Mouse (Mus musculus) kidney, embryonic 16.5 days (tissue): ENCODE measurements around the gene Csnk2b. TPM values are rescaled to one million over a fixed set of nuclear protein-coding genes. Genes with fewer than 3 reads are reported as not detected.
A peak's percentile ranks its signal among the peaks of the same experiment; 100 is the strongest.

Source experiments
- ATAC-seq: fragments of 200-750 bp; cut with Nextera tagmentation; 2 replicates; pipeline ENCODE4 v1.8.0; 2017; ENCODE audit warnings: moderate TSS enrichment; ENCODE audit not compliant: low FRiP score, low TSS enrichment
- H3K27ac ChIP-seq: fragments of 300-500 bp; sonication (generic); 2 replicates; pipeline ENCODE4 v1.5.1; 2014; ENCODE audit warnings: low read length
- H3K27me3 ChIP-seq: fragments of 300-500 bp; sonication (generic); 2 replicates; pipeline ENCODE4 v1.6.1; 2014; ENCODE audit warnings: low read length, control low read depth, mixed read lengths; ENCODE audit not compliant: insufficient read depth
- H3K36me3 ChIP-seq: fragments of 300-500 bp; sonication (generic); 2 replicates; pipeline ENCODE4 v1.6.1; 2014; ENCODE audit warnings: low read length, control low read depth, mixed read lengths; ENCODE audit not compliant: insufficient read depth
- H3K4me1 ChIP-seq: fragments of 300-500 bp; sonication (generic); 2 replicates; pipeline ENCODE4 v1.6.1; 2014; ENCODE audit warnings: low read length, control low read depth, mixed read lengths; ENCODE audit not compliant: insufficient read depth
- H3K4me2 ChIP-seq: fragments of 300-500 bp; sonication (generic); replicated peaks from 2 replicates; pipeline ENCODE4 v1.6.1; 2014; ENCODE audit warnings: low read depth, low read length
- H3K4me3 ChIP-seq: fragments of 300-500 bp; sonication (generic); 2 replicates; pipeline ENCODE4 v1.5.1; 2014; ENCODE audit warnings: mild to moderate bottlenecking, low read length
- H3K9ac ChIP-seq: fragments of 300-500 bp; sonication (generic); replicated peaks from 2 replicates; pipeline ENCODE4 v1.6.1; 2014; ENCODE audit warnings: low read length
- H3K9me3 ChIP-seq: fragments of 300-500 bp; sonication (generic); 2 replicates; pipeline ENCODE4 v1.6.1; 2016; ENCODE audit warnings: low read length, control low read depth
- WGBS: fragments of 180-500 bp; shearing (Covaris S2); extraction: QIAGEN DNeasy Blood & Tissue Kit; methylation state at CpG from one replicate; pipeline ENCODE4 v1.1.7; 2014; 5-methylcytosine and 5-hydroxymethylcytosine counted together
- polyA plus RNA-seq: library from polyadenylated mRNA; unstranded; fragments of >200 nt; fragmentation: Nextera tagmentation; extraction: Ambion mirVana; gene quantifications from 2 replicates; pipeline ENCODE4 v1.2.1, GENCODE M21; 2015

Gene Csnk2b
- polyA plus RNA-seq, 1 experiment from 2014 or later, result 293 TPM

DNA sequence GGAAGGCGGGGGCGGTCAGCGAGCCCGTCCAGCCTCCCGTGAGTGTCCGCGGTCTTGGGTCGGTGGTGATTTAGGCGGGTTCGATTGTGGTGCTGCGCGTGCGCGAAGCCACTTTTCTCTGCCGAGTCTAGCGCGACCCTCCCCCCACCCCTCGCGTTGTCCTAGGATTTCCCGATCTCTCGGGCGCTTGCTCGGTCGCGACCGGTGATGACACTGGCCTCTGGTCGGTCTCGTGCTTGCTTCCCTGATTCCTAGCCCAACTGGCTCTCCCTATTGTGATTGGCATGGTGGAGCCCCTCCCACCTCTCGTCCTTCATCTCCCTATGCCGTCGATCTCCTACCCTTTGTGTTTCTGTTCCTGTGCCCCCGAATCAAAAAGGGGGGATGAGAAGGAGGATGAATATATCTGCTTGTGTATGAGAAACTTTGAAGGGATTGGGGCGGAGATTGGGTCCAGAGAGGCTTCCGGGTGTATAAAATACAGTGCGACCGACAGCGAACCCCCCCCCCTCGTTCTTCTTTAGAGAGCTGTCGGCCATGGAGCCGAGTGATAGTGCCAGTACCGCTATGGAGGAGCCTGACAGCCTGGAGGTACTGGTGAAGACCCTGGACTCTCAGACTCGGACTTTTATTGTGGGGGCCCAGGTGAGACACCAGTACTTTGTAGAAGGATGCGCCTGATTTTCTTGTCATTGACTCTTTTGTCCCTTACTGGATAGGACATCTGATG, 13.9 kb upstream of the Csnk2b start:
- no peaks in the 10 kb centered on the region for H3K27me3 ChIP-seq
- WGBS, result under 1% methylated on average over 43 of the region's 43 CpGs
- H3K4me3 ChIP-seq, result peak overlapping the region; percentile 89
- H3K27ac ChIP-seq, result peak overlapping the region; percentile 98
- peak overlapping the region; percentile 87 for H3K9ac ChIP-seq
- peaks cover 11% of the 10 kb centered on the region for H3K4me1 ChIP-seq
- peak; percentile 59; the same call in 1 of the 2 replicates for ATAC-seq
- H3K36me3 ChIP-seq, result peaks cover 20% of the 10 kb centered on the region
- H3K9me3 ChIP-seq, result no peaks in the 10 kb centered on the region
- peak overlapping the region; percentile 89 for H3K4me2 ChIP-seq

DNA sequence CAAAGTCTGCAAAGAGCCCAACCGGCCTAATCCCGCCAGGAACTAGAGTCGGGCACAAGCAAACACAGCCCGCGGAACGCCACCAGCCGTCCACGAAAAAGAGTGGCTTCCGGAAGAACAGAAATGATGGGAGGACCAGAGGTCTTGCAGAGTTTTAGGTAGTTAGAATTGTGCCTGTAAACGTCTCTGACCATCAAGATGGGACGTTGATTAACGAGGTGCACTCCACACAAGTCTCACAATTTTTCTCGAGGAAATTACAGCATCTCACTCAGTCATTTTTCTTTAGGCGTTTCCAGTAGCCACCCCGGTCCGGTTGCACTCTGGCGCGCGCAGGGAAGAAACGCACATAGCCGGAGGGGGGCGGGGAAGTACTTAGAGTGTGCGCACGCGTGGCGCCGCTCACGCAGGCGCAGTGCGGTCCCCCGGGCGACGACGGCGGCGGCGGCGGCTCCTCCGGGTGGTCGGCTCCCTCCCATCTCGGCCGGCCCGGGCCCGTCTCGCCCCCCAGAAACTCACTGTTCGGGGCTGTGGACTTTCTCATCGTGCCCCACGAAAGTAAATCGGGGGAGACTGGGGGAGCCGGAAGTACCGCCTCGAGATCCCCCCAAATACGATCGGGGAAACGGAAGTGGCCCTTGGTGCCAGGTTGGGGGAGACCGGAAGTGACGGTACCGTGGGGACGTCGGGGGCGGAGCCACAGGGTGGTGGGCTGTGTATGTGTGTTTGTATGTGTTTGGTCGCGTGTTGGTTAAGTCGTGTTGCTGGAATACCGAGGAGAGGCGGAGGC, 13.1 kb upstream of the Csnk2b start, which contains the start of gene Bag6:
TSS of gene Bag6 (plus strand) at position 378 of the 790 bp plus-strand sequence.
- Histone ChIP-seq H3K4me2 (peak within 1 kb of the TSS; percentile 89), H3K9ac (peak within 1 kb of the TSS; percentile 87), H3K27me3 (no peaks in the 10 kb centered on the region), H3K27ac (peak within 1 kb of the TSS; percentile 98), H3K36me3 (peaks cover 12% of the 10 kb centered on the region), H3K9me3 (no peaks in the 10 kb centered on the region), H3K4me3 (peak within 1 kb of the TSS; percentile 89), H3K4me1 (peaks cover 11% of the 10 kb centered on the region)
- under 1% methylated on average over 66 of the region's 66 CpGs for WGBS
- ATAC-seq, result peak; percentile 92

DNA sequence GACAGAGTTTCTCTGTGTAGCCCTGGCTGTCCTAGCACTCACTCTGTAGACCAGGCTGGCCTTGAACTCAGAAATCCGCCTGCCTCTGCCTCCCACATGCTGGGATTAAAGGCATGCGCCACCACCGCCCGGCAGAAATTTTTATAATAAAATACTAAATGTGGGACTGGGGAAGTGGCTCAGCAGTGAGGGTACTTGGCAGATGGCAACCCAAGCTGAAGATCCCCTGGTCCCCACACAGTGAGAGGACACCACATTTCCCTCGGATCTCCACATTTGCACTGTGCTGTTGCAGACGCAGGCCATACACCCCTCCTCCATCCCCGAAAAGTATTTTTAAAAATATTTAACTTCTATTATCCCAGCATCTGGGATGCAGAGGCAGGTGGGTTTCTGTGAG, 11.7 kb upstream of the Csnk2b start:
- H3K36me3 ChIP-seq, result peaks cover 2% of the 10 kb centered on the region; the same call in 1 of the 2 replicates
- no peak overlapping the region for H3K9ac ChIP-seq
- no peak overlapping the region for H3K27ac ChIP-seq
- H3K9me3 ChIP-seq, result no peaks in the 10 kb centered on the region
- H3K27me3 ChIP-seq, result no peaks in the 10 kb centered on the region
- no peak overlapping the region for H3K4me3 ChIP-seq
- ATAC-seq, result no peak
- peaks cover 17% of the 10 kb centered on the region for H3K4me1 ChIP-seq
- H3K4me2 ChIP-seq, result no peak overlapping the region
- 95% methylated on average over 7 of the region's 7 CpGs for WGBS

DNA sequence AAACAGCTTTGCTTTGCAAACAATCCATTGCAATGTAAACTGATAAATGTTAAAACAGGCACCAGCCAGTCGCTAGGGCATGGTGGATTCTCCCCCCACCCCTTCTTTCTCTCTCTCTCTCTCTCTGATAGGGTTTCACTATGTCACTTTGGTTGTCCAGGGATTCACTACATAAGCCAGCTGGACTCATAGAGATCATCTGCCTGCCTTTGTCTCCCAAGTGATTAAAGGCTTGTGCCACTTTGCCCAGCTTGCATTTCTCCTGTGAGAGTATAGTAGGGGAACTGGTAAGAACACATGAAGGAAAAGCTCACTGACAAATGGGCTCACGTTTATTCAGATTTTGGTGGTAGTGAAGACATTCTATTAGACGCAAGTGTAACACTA, 10.3 kb upstream of the Csnk2b start:
- Histone ChIP-seq H3K4me1 (peaks cover 27% of the 10 kb centered on the region), H3K9me3 (no peaks in the 10 kb centered on the region), H3K4me2 (no peak overlapping the region), H3K4me3 (no peak overlapping the region), H3K36me3 (no peaks in the 10 kb centered on the region), H3K9ac (no peak overlapping the region), H3K27me3 (no peaks in the 10 kb centered on the region), H3K27ac (peak overlapping the region; percentile 76; the same call in 1 of the 2 replicates)
- 52% methylated on average over 3 of the region's 3 CpGs for WGBS
- ATAC-seq, result no peak

DNA sequence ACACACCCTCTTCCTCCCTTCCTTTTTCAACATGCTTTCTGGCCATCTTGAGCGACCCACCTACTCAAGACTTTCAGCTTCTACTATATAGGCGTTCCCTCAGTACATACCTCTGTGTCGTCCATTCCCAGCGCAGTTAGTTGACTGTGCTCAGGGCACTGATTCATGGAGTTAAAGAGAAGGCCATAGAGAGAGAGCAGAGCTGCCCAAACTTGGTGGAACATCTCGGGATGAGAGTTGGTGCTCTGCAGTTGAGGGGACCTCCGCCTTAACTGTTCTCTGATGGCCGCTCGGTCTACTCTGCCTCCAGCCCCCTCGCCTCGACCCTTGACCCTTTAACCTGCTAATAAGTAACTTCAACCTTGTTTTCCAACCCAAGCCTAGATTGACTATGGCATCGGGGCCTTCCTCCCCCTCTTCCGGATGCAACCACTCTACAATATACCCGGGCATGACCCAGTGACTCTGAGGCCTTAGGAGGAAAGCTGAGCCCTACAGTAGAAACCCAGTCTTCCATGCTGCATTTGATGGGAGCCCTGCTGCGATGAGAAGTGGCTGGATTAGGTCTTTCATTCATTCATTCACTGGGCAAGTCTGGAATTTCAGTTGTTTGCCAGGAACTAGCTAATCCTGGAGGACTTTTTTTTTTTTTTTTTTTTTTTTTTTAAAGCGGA, 9.8 kb upstream of the Csnk2b start, which contains the start of gene Apom:
TSS of gene Apom (minus strand) at position 551 of the 674 bp plus-strand sequence.
- Histone ChIP-seq H3K4me3 (no peak within 1 kb of the TSS), H3K27me3 (no peaks in the 10 kb centered on the region), H3K4me1 (peaks cover 27% of the 10 kb centered on the region), H3K4me2 (peak within 1 kb of the TSS; percentile 12; the same call in 1 of the 2 replicates), H3K9ac (no peak within 1 kb of the TSS), H3K9me3 (no peaks in the 10 kb centered on the region), H3K36me3 (no peaks in the 10 kb centered on the region), H3K27ac (peak within 1 kb of the TSS; percentile 76)
- no peak for ATAC-seq
- 61% methylated on average over 15 of the region's 15 CpGs for WGBS

DNA sequence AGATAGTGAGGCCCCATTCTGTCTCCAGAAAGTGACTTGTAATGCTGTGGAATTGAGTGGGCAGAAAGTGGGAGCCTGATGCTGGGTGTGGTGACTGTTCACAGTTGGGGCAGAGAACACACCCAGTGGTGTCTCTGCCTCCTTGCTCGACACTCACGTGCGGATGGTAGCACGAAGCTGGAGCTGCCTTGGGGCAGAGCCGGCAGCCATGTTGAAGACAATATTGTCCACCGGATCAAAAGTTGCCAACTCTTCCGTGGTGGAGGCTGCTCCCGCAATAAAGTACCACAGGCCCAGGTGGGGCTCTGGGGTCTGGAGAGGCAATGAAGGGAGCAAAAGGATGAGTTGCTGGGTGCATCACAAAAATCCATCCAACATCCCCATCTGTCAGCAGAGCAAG, 9.2 kb upstream of the Csnk2b start:
- Histone ChIP-seq H3K27ac (peak overlapping the region; percentile 76), H3K9me3 (no peaks in the 10 kb centered on the region), H3K4me3 (no peak overlapping the region), H3K9ac (no peak overlapping the region), H3K4me2 (peak overlapping the region; percentile 12; the same call in 1 of the 2 replicates), H3K27me3 (no peaks in the 10 kb centered on the region), H3K36me3 (no peaks in the 10 kb centered on the region), H3K4me1 (peaks cover 22% of the 10 kb centered on the region)
- WGBS, result 89% methylated on average over 8 of the region's 8 CpGs
- no peak for ATAC-seq

DNA sequence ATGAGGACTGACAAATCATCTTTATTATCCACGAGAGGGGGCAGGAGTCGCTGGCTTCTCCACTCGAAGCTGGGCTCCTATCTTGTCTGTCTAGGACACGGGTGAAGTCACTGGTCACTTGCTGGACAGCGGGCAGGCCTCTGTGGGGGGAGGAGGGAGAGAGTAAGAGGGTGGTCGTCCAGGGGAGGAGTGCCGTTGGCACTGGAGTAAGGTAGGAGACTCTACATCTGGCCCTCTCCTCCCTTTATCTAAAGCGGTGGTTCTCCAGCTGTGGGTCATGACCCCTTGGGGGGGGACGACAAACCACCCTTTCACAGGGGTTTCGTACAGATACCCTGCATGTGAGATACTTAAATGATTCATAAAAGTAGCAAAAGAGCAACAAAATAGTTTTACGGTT, 7.1 kb upstream of the Csnk2b start:
- no peak overlapping the region for H3K27ac ChIP-seq
- no peak overlapping the region for H3K9ac ChIP-seq
- H3K27me3 ChIP-seq, result no peaks in the 10 kb centered on the region
- ATAC-seq, result peak; percentile 24; the same call in 1 of the 2 replicates
- no peaks in the 10 kb centered on the region for H3K9me3 ChIP-seq
- WGBS, result 39% methylated on average over 11 of the region's 11 CpGs
- H3K4me1 ChIP-seq, result peaks cover 32% of the 10 kb centered on the region
- no peak overlapping the region for H3K4me3 ChIP-seq
- no peak overlapping the region for H3K4me2 ChIP-seq
- peaks cover 6% of the 10 kb centered on the region; the same call in 1 of the 2 replicates for H3K36me3 ChIP-seq

DNA sequence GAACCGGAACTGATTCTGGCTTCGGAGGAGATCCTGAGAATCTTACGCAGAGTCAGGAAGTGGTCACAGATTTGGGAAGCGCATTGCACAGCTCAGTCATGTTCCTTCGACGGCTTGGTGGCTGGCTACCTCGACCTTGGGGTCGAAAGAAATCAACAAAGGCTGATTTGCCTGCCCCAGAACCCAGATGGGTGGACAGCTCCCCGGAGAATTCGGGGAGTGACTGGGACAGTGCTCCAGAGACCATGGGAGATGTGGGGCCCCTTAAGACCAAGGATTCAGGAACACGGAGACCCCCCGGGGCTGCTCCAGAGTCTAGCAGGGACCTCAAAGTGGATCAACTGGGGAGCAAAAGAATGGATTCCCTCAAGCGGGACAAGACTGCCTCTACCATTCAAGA, 5.2 kb upstream of the Csnk2b start:
- Histone ChIP-seq H3K9me3 (no peaks in the 10 kb centered on the region), H3K27me3 (no peaks in the 10 kb centered on the region), H3K4me3 (peak overlapping the region; percentile 60), H3K4me1 (peaks cover 36% of the 10 kb centered on the region), H3K36me3 (peaks cover 12% of the 10 kb centered on the region; the same call in 1 of the 2 replicates), H3K27ac (peak overlapping the region; percentile 78; the same call in 1 of the 2 replicates), H3K9ac (peak overlapping the region; percentile 76), H3K4me2 (peak overlapping the region; percentile 70)
- WGBS, result 54% methylated on average over 13 of the region's 13 CpGs
- no peak for ATAC-seq

DNA sequence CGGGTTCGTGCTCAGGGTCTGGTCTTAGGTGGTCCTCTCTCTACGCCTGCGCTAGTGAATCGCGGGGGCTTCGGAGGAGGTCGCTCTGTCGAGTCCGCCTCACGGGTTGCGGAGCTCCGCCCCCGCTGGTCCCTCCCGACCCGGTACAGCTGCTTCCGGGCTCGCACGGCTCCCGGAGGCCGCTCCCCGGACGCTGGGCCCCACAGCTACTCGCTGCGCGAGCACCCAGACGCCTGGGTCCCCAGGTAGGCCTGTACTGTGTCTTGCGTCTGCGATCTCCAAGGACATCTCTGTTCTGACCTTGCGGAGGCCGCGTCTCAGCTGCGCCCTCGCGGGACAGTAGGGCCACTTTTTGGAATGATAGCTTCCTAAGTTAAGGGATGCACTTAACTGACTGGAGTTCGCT, 4.4 kb upstream of the Csnk2b start, which contains the start of gene D17H6S53E:
TSS of gene D17H6S53E (plus strand) at position 168 of the 406 bp plus-strand sequence.
- Histone ChIP-seq H3K9ac (peak within 1 kb of the TSS; percentile 76), H3K9me3 (no peaks in the 10 kb centered on the region), H3K27ac (peak within 1 kb of the TSS; percentile 78), H3K27me3 (no peaks in the 10 kb centered on the region), H3K36me3 (peaks cover 12% of the 10 kb centered on the region; the same call in 1 of the 2 replicates), H3K4me3 (peak within 1 kb of the TSS; percentile 60), H3K4me2 (peak within 1 kb of the TSS; percentile 70), H3K4me1 (peaks cover 36% of the 10 kb centered on the region)
- peak; percentile 60 for ATAC-seq
- under 1% methylated on average over 36 of the region's 36 CpGs for WGBS
